Mouse (Mus musculus) hindbrain, postnatal 0 days (tissue): ENCODE data around the gene Fastk. TPM values are rescaled to one million over a fixed set of nuclear protein-coding genes. Genes with fewer than 3 reads are reported as not detected.
A peak's percentile ranks its signal among the peaks of the same experiment; 100 is the strongest.
"Not testable (repeated sequence)": the region's sequence is repeated elsewhere in the genome, so short reads cannot be mapped to it uniquely, and the experiment has no call there.

Source experiments
- ATAC-seq: fragments of 200-750 bp; cut with Nextera tagmentation; 2 replicates; pipeline ENCODE4 v1.8.0; 2017; ENCODE audit warnings: mild to moderate bottlenecking, moderate TSS enrichment, moderate library complexity
- DNase-seq: peaks from one replicate; pipeline ENCODE4 v3.0.0-alpha.2; 2015; ENCODE audit warnings: low spot score
- H3K27ac ChIP-seq: fragments of 300-500 bp; sonication (generic); 2 replicates; pipeline ENCODE4 v1.5.1; 2014; ENCODE audit warnings: mild to moderate bottlenecking
- H3K27me3 ChIP-seq: fragments of 300-500 bp; sonication (generic); 2 replicates; pipeline ENCODE4 v1.6.1; 2014; ENCODE audit warnings: low read length, mixed read lengths; ENCODE audit not compliant: insufficient read depth
- H3K36me3 ChIP-seq: fragments of 300-500 bp; sonication (generic); 2 replicates; pipeline ENCODE4 v1.6.1; 2014; ENCODE audit warnings: low read length, mixed read lengths; ENCODE audit not compliant: insufficient read depth
- H3K4me1 ChIP-seq: fragments of 300-500 bp; sonication (generic); 2 replicates; pipeline ENCODE4 v1.6.1; 2014; ENCODE audit warnings: antibody characterized with exemption, low read length, mixed read lengths; ENCODE audit not compliant: insufficient read depth
- H3K4me2 ChIP-seq: fragments of 300-500 bp; sonication (generic); 2 replicates; pipeline ENCODE4 v1.6.1; 2014; ENCODE audit warnings: low read depth, mild to moderate bottlenecking, low read length, moderate library complexity, mixed read lengths
- H3K4me3 ChIP-seq: fragments of 300-500 bp; sonication (generic); 2 replicates; pipeline ENCODE4 v1.5.1; 2014; ENCODE audit warnings: low read length
- H3K9ac ChIP-seq: fragments of 300-500 bp; sonication (generic); replicated peaks from 2 replicates; pipeline ENCODE4 v1.6.1; 2014; ENCODE audit warnings: mild to moderate bottlenecking, low read length, moderate library complexity, mixed read lengths
- H3K9me3 ChIP-seq: fragments of 300-500 bp; sonication (generic); 2 replicates; pipeline ENCODE4 v1.6.1; 2016; ENCODE audit warnings: low read length, mixed read lengths
- CTCF ChIP-seq: IDR thresholded peaks from 2 replicates; pipeline ENCODE4 v1.5.1; 2016; ENCODE audit warnings: antibody characterized with exemption, control low read depth, low read depth
- WGBS: fragments of 180-500 bp; shearing (Covaris S2); extraction: QIAGEN DNeasy Blood & Tissue Kit; methylation state at CpG from one replicate; pipeline ENCODE4 v1.1.7; 2014; 5-methylcytosine and 5-hydroxymethylcytosine counted together
- polyA plus RNA-seq: library from polyadenylated mRNA; unstranded; fragments of >200 nt; fragmentation: Nextera tagmentation; extraction: Ambion mirVana; gene quantifications from 2 replicates; pipeline ENCODE4 v1.2.1, GENCODE M21; 2015
- total RNA-seq: library from RNA; depleted of rRNA; stranded (reverse); fragments of >200 nt; gene quantifications from 2 replicates; pipeline ENCODE4 v1.2.3, GENCODE M21; 2014

Fastk gene
- total and polyA plus RNA-seq, 2 experiments from 2014 or later: 99.2 to 203 TPM

- no peak for ATAC-seq
Observed at GRCm38 (mm10) chr5:24404594-24405360, 40.3 kb downstream of the Fastk start.

GRCm38 (mm10) chr5:24401969-24402368, 43.1 kb downstream of the Fastk start:
- ATAC-seq: peak; percentile 67
- no peak overlapping the region for H3K4me2 ChIP-seq
- no peaks in the 10 kb centered on the region for H3K9me3 ChIP-seq
- no peaks in the 10 kb centered on the region for H3K4me1 ChIP-seq
- H3K27ac ChIP-seq: no peak overlapping the region
- no peak overlapping the region for H3K4me3 ChIP-seq
- no peaks in the 10 kb centered on the region for H3K27me3 ChIP-seq
- WGBS: 40% methylated on average over 9 of the region's 9 CpGs
- H3K36me3 ChIP-seq: peaks cover 6% of the 10 kb centered on the region
- peak; percentile 66 for DNase-seq
- no peak for TF ChIP-seq CTCF
- no peak overlapping the region for H3K9ac ChIP-seq

More at GRCm38 (mm10) chr5:24404594-24405360, 40.3 kb downstream of the Fastk start:
- Histone ChIP-seq H3K4me3 (no peak overlapping the region), H3K4me2 (no peak overlapping the region), H3K36me3 (peaks cover 12% of the 10 kb centered on the region), H3K27me3 (no peaks in the 10 kb centered on the region), H3K9me3 (no peaks in the 10 kb centered on the region), H3K27ac (no peak overlapping the region), H3K9ac (no peak overlapping the region), H3K4me1 (no peaks in the 10 kb centered on the region)
- DNase-seq: no peak
- TF ChIP-seq CTCF: no peak
- 77% methylated on average over 6 of the region's 6 CpGs for WGBS

GRCm38 (mm10) chr5:24400911-24401605, 44.0 kb downstream of the Fastk start:
- H3K9me3 ChIP-seq: no peaks in the 10 kb centered on the region
- no peak overlapping the region for H3K4me3 ChIP-seq
- 84% methylated on average over 5 of the region's 5 CpGs for WGBS
- no peaks in the 10 kb centered on the region for H3K4me1 ChIP-seq
- no peak for DNase-seq
- H3K36me3 ChIP-seq: peaks cover 6% of the 10 kb centered on the region
- H3K4me2 ChIP-seq: no peak overlapping the region
- no peaks in the 10 kb centered on the region for H3K27me3 ChIP-seq
- TF ChIP-seq CTCF: no peak
- no peak overlapping the region for H3K27ac ChIP-seq
- ATAC-seq: no peak
- H3K9ac ChIP-seq: no peak overlapping the region

GRCm38 (mm10) chr5:24400362-24400761, 44.7 kb downstream of the Fastk start:
- no peak overlapping the region for H3K9ac ChIP-seq
- H3K4me1 ChIP-seq: no peaks in the 10 kb centered on the region
- no peak overlapping the region for H3K27ac ChIP-seq
- H3K36me3 ChIP-seq: peaks cover 6% of the 10 kb centered on the region
- 0 out of 2 replicates have a peak, but pooled peaks have one; percentile 1 for ATAC-seq
- H3K4me3 ChIP-seq: no peak overlapping the region
- no peaks in the 10 kb centered on the region for H3K27me3 ChIP-seq
- no peaks in the 10 kb centered on the region for H3K9me3 ChIP-seq
- TF ChIP-seq CTCF: no peak
- no peak overlapping the region for H3K4me2 ChIP-seq
- 85% methylated on average over 11 of the region's 11 CpGs for WGBS
- DNase-seq: no peak

- no peaks in the 10 kb centered on the region for H3K27me3 ChIP-seq
- H3K4me2 ChIP-seq: no peak overlapping the region
- no peaks in the 10 kb centered on the region for H3K4me1 ChIP-seq
- TF ChIP-seq CTCF: no peak
- H3K4me3 ChIP-seq: no peak overlapping the region
- peaks cover 6% of the 10 kb centered on the region; the same call in 1 of the 2 replicates for H3K36me3 ChIP-seq
- no peak for DNase-seq
- ATAC-seq: 0 out of 2 replicates have a peak, but pooled peaks have one; percentile 3
- no peaks in the 10 kb centered on the region for H3K9me3 ChIP-seq
- H3K9ac ChIP-seq: no peak overlapping the region
- 87% methylated on average over 10 of the region's 10 CpGs for WGBS
- H3K27ac ChIP-seq: no peak overlapping the region
Observed at GRCm38 (mm10) chr5:24399686-24400085, 45.4 kb downstream of the Fastk start.

GRCm38 (mm10) chr5:24396254-24396653, 48.8 kb downstream of the Fastk start:
- not testable (repeated sequence) for H3K4me2 ChIP-seq, H3K9me3 ChIP-seq, H3K4me3 ChIP-seq, H3K36me3 ChIP-seq, H3K27me3 ChIP-seq, H3K9ac ChIP-seq, H3K27ac ChIP-seq, H3K4me1 ChIP-seq, ATAC-seq, DNase-seq
- WGBS: 90% methylated on average over 6 of the region's 6 CpGs
